Mouse (Mus musculus) embryonic fibroblast, embryonic 13.5 days (primary cell): ENCODE results near the gene Ptpn21.

Experiments used
- CTCF ChIP-seq: IDR thresholded peaks from 2 replicates; pipeline ENCODE4 v1.5.1; 2011; ENCODE audit warnings: mild to moderate bottlenecking, control low read depth, low read length, moderate library complexity, borderline replicate concordance; ENCODE audit not compliant: insufficient read depth
- POLR2A ChIP-seq: IDR thresholded peaks from 2 replicates; pipeline ENCODE4 v1.6.1; 2011; ENCODE audit warnings: low read depth, mild to moderate bottlenecking, control low read depth, low read length, moderate library complexity

GRCm38 (mm10) chr12:98683574-98683973 lies 53.6 kb downstream of the Ptpn21 start:
- TF ChIP-seq POLR2A: no peak
- no peak for TF ChIP-seq CTCF
